Mouse (Mus musculus): ENCODE data around the gene Nxpe4.

- TF ChIP-seq POLR2A (IDR thresholded peaks at IDR 0.05; ENCODE audit: borderline replicate concordance, control insufficient read depth, low read depth, low read length) (no peak), CTCF (IDR thresholded peaks at IDR 0.05; ENCODE audit: control insufficient read depth, insufficient read depth, low read length) (no peak)
Measured at GRCm38 (mm10) chr9:48298983-48299382, 137.2 kb downstream of the Nxpe4 start.

Measured in bone marrow, adult 2 months (tissue).